Mouse (Mus musculus): ENCODE measurements at regions not wholly inside any gene's neighbourhood (a gene's known extent, or its start where the extent isn't known, plus 50 kb on each side); places are given as distances from the start of the nearest gene placed in this dataset.

DNA sequence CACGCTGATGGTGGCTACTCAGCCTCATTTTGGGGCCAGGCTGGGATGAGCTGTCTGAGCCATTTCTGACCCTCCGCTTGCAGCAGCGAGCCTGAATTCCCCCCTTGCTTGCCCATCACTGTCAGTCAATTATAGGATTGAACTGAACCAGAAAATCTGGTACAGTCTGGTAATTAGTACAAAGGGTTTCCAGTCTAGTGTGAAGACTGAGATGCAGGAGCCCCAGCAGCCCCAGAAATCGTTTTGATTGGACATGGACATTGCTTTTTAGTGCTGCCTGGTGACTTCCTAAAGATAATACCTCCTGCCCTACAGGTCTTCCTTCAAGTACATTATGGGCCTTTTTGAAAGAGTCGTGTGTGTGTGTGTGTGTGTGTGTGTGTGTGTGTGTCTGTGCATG lies 88.5 kb upstream of the Sox2 start:
- TF ChIP-seq CTCF (IDR thresholded peaks at IDR 0.05; ENCODE audit: low read depth, low read length): no peak
- no peak for TF ChIP-seq POLR2A (IDR thresholded peaks at IDR 0.05; ENCODE audit: insufficient read depth, low read length)
- no peaks in the 10 kb centered on the region for H3K27me3 ChIP-seq (ENCODE audit: control insufficient read depth, insufficient read depth, low read length, poor library complexity, severe bottlenecking)
- H3K9ac ChIP-seq (ENCODE audit: low read depth, poor library complexity, severe bottlenecking): no peak overlapping the region
- no peak overlapping the region for H3K4me3 ChIP-seq (ENCODE audit: low read depth, low read length)
- H3K9me3 ChIP-seq (replicated peaks; ENCODE audit: control insufficient read depth, insufficient read depth, low read length, poor library complexity, severe bottlenecking): no peaks in the 10 kb centered on the region
- H3K4me1 ChIP-seq (ENCODE audit: control insufficient read depth, insufficient read depth, low read length): no peaks in the 10 kb centered on the region
- H3K36me3 ChIP-seq (ENCODE audit: control insufficient read depth, insufficient read depth, low read length, poor library complexity, severe bottlenecking): no peaks in the 10 kb centered on the region
- H3K27ac ChIP-seq (ENCODE audit: insufficient read depth, low read length): no peak overlapping the region

GRCm38 (mm10) chr3:34559841-34560703 lies 90.1 kb upstream of the Sox2 start:
- H3K27ac ChIP-seq (ENCODE audit: insufficient read depth, low read length): no peak overlapping the region
- TF ChIP-seq EP300 (IDR thresholded peaks at IDR 0.05; ENCODE audit: insufficient read depth, low read depth, low read length): no peak
- TF ChIP-seq POLR2A (IDR thresholded peaks at IDR 0.05; ENCODE audit: insufficient read depth, low read length): no peak
- no peaks in the 10 kb centered on the region for H3K9me3 ChIP-seq (replicated peaks; ENCODE audit: control insufficient read depth, insufficient read depth, low read length, poor library complexity, severe bottlenecking)
- H3K36me3 ChIP-seq (ENCODE audit: control insufficient read depth, insufficient read depth, low read length, poor library complexity, severe bottlenecking): no peaks in the 10 kb centered on the region
- H3K4me1 ChIP-seq (ENCODE audit: control insufficient read depth, insufficient read depth, low read length): no peaks in the 10 kb centered on the region
- H3K4me3 ChIP-seq (ENCODE audit: low read depth, low read length): no peak overlapping the region
- no peak overlapping the region for H3K9ac ChIP-seq (ENCODE audit: low read depth, poor library complexity, severe bottlenecking)
- no peaks in the 10 kb centered on the region for H3K27me3 ChIP-seq (ENCODE audit: control insufficient read depth, insufficient read depth, low read length, poor library complexity, severe bottlenecking)

GRCm38 (mm10) chr3:34558821-34559520 lies 91.2 kb upstream of the Sox2 start:
- Histone ChIP-seq H3K36me3 (ENCODE audit: control insufficient read depth, insufficient read depth, low read length, poor library complexity, severe bottlenecking) (no peaks in the 10 kb centered on the region), H3K9me3 (replicated peaks; ENCODE audit: control insufficient read depth, insufficient read depth, low read length, poor library complexity, severe bottlenecking) (no peaks in the 10 kb centered on the region), H3K9ac (ENCODE audit: low read depth, poor library complexity, severe bottlenecking) (no peak overlapping the region), H3K27me3 (ENCODE audit: control insufficient read depth, insufficient read depth, low read length, poor library complexity, severe bottlenecking) (no peaks in the 10 kb centered on the region), H3K4me1 (ENCODE audit: control insufficient read depth, insufficient read depth, low read length) (no peaks in the 10 kb centered on the region), H3K27ac (ENCODE audit: insufficient read depth, low read length) (no peak overlapping the region), H3K4me3 (ENCODE audit: low read depth, low read length) (no peak overlapping the region)
- TF ChIP-seq EP300 (IDR thresholded peaks at IDR 0.05; ENCODE audit: insufficient read depth, low read depth, low read length) (no peak), POLR2A (IDR thresholded peaks at IDR 0.05; ENCODE audit: insufficient read depth, low read length) (no peak), CTCF (IDR thresholded peaks at IDR 0.05; ENCODE audit: low read depth, low read length) (no peak)

- H3K4me3 ChIP-seq (ENCODE audit: low read depth, low read length): no peak overlapping the region
- no peaks in the 10 kb centered on the region for H3K4me1 ChIP-seq (ENCODE audit: control insufficient read depth, insufficient read depth, low read length)
- no peak overlapping the region for H3K9ac ChIP-seq (ENCODE audit: low read depth, poor library complexity, severe bottlenecking)
- H3K36me3 ChIP-seq (ENCODE audit: control insufficient read depth, insufficient read depth, low read length, poor library complexity, severe bottlenecking): no peaks in the 10 kb centered on the region
- H3K27ac ChIP-seq (ENCODE audit: insufficient read depth, low read length): no peak overlapping the region
- no peak for TF ChIP-seq CTCF (IDR thresholded peaks at IDR 0.05; ENCODE audit: low read depth, low read length)
- no peaks in the 10 kb centered on the region for H3K27me3 ChIP-seq (ENCODE audit: control insufficient read depth, insufficient read depth, low read length, poor library complexity, severe bottlenecking)
- no peaks in the 10 kb centered on the region for H3K9me3 ChIP-seq (replicated peaks; ENCODE audit: control insufficient read depth, insufficient read depth, low read length, poor library complexity, severe bottlenecking)
Observed at GRCm38 (mm10) chr3:34552542-34553208, 97.5 kb upstream of the Sox2 start.

DNA sequence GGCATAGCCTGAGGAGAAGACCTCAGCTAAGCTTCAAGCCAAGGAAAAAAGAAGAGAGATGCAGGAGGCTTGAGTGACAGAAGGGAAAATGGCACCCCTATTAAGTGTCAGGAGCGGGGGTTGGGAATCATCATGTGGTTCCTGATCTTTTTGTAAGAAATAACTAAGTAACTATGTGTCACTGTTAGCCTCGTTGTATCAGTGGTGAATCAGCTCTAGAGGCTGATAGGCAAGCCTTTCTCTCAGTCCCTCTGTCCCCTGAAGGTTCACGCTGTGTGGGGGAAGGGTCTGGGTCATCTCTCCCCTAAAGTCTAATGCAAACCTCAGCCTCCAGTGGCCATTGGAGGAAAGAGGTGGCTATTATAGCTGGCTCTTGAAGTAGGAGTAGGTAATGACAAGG lies 99.1 kb upstream of the Sox2 start:
- Histone ChIP-seq H3K36me3 (ENCODE audit: control insufficient read depth, insufficient read depth, low read length, poor library complexity, severe bottlenecking) (no peaks in the 10 kb centered on the region), H3K27ac (ENCODE audit: insufficient read depth, low read length) (no peak overlapping the region), H3K9ac (ENCODE audit: low read depth, poor library complexity, severe bottlenecking) (no peak overlapping the region), H3K4me3 (ENCODE audit: low read depth, low read length) (no peak overlapping the region), H3K27me3 (ENCODE audit: control insufficient read depth, insufficient read depth, low read length, poor library complexity, severe bottlenecking) (no peaks in the 10 kb centered on the region), H3K9me3 (replicated peaks; ENCODE audit: control insufficient read depth, insufficient read depth, low read length, poor library complexity, severe bottlenecking) (no peaks in the 10 kb centered on the region), H3K4me1 (ENCODE audit: control insufficient read depth, insufficient read depth, low read length) (no peaks in the 10 kb centered on the region)
- no peak for TF ChIP-seq CTCF (IDR thresholded peaks at IDR 0.05; ENCODE audit: low read depth, low read length)
- no peak for TF ChIP-seq POLR2A (IDR thresholded peaks at IDR 0.05; ENCODE audit: insufficient read depth, low read length)
- TF ChIP-seq EP300 (IDR thresholded peaks at IDR 0.05; ENCODE audit: insufficient read depth, low read depth, low read length): no peak

- H3K27ac ChIP-seq (ENCODE audit: insufficient read depth, low read length): no peak overlapping the region
- H3K36me3 ChIP-seq (ENCODE audit: control insufficient read depth, insufficient read depth, low read length, poor library complexity, severe bottlenecking): no peaks in the 10 kb centered on the region
- H3K4me1 ChIP-seq (ENCODE audit: control insufficient read depth, insufficient read depth, low read length): no peaks in the 10 kb centered on the region
- H3K9me3 ChIP-seq (replicated peaks; ENCODE audit: control insufficient read depth, insufficient read depth, low read length, poor library complexity, severe bottlenecking): no peaks in the 10 kb centered on the region
- H3K4me3 ChIP-seq (ENCODE audit: low read depth, low read length): no peak overlapping the region
- H3K9ac ChIP-seq (ENCODE audit: low read depth, poor library complexity, severe bottlenecking): no peak overlapping the region
- H3K27me3 ChIP-seq (ENCODE audit: control insufficient read depth, insufficient read depth, low read length, poor library complexity, severe bottlenecking): no peaks in the 10 kb centered on the region
- TF ChIP-seq EP300 (IDR thresholded peaks at IDR 0.05; ENCODE audit: insufficient read depth, low read depth, low read length): no peak
- TF ChIP-seq CTCF (IDR thresholded peaks at IDR 0.05; ENCODE audit: low read depth, low read length): no peak
- no peak for TF ChIP-seq POLR2A (IDR thresholded peaks at IDR 0.05; ENCODE audit: insufficient read depth, low read length)
Observed at GRCm38 (mm10) chr3:34550189-34550588, 100.0 kb upstream of the Sox2 start.

All from ES-Bruce4 (cell line).